Mouse (Mus musculus): ENCODE data around the gene Bfsp2. TPM values are rescaled to one million over a fixed set of nuclear protein-coding genes. Genes with fewer than 3 reads are reported as not detected.

Bfsp2 gene
- 2.1 and 2.2 TPM in 2 replicates for polyA plus RNA-seq (2016; fragmentation: Nextera tagmentation; extraction: Ambion mirVana)

GRCm38 (mm10) chr9:103480044-103480576 lies at the start of gene Bfsp2:
TSS of gene Bfsp2 (minus strand) at chr9:103480420.
- Histone ChIP-seq H3K9ac (0 out of 2 replicates have a peak within 1 kb of the TSS, but pooled peaks have one; percentile 8), H3K27me3 (no peaks in the 10 kb centered on the region), H3K4me3 (no peak within 1 kb of the TSS), H3K27ac (peak within 1 kb of the TSS; percentile 55; the same call in 1 of the 2 replicates), H3K4me1 (peaks cover 18% of the 10 kb centered on the region), H3K36me3 (no peaks in the 10 kb centered on the region), H3K4me2 (replicated peaks) (no peak within 1 kb of the TSS), H3K9me3 (replicated peaks) (no peaks in the 10 kb centered on the region)
- WGBS, result 75% methylated on average over 9 of the region's 9 CpGs
- ATAC-seq (ENCODE audit: low FRiP score), result peak; percentile 48; the same call in 1 of the 2 replicates

- H3K36me3 ChIP-seq, result no peaks in the 10 kb centered on the region
- H3K27ac ChIP-seq, result peak overlapping the region; percentile 12; the same call in 1 of the 2 replicates
- peak overlapping the region; percentile 13; the same call in 1 of the 2 replicates for H3K4me2 ChIP-seq (replicated peaks)
- no peaks in the 10 kb centered on the region for H3K27me3 ChIP-seq
- H3K9me3 ChIP-seq (replicated peaks), result no peaks in the 10 kb centered on the region
- no peak overlapping the region for H3K4me3 ChIP-seq
- 17% methylated on average over 10 of the region's 10 CpGs for WGBS
- ATAC-seq (ENCODE audit: low FRiP score), result peak; percentile 68
- no peak overlapping the region for H3K9ac ChIP-seq
- H3K4me1 ChIP-seq, result peaks cover 31% of the 10 kb centered on the region
These were observed 44.9 kb upstream of the Bfsp2 start for GRCm38 (mm10) chr9:103525041-103525537.

DNA sequence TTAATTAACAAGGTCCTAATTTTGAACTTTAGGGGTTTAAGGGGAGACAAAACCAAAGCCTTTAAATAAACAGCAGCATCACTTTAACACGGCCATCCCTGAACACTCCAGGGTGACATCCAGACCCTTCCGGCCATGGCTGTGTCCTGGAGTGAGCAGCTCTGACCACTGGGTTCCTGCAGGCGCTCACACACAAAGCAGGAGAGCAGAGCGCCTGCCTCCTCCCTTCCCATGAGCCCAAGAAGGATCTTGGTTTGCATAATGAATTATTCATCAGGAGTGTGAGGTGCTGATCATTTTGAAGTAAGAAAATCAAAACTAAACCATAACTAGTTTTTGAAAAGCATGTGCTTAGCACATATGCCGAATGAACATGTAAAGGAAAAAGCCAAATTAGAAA lies 44.4 kb upstream of the Bfsp2 start:
- Histone ChIP-seq H3K4me2 (replicated peaks) (no peak overlapping the region), H3K27ac (no peak overlapping the region), H3K4me1 (peaks cover 31% of the 10 kb centered on the region), H3K27me3 (no peaks in the 10 kb centered on the region), H3K4me3 (no peak overlapping the region), H3K9me3 (replicated peaks) (no peaks in the 10 kb centered on the region), H3K9ac (no peak overlapping the region), H3K36me3 (no peaks in the 10 kb centered on the region)
- ATAC-seq (ENCODE audit: low FRiP score), result peak; percentile 75
- WGBS, result 11% methylated on average over 5 of the region's 5 CpGs

GRCm38 (mm10) chr9:103523742-103524403 lies 43.7 kb upstream of the Bfsp2 start:
- H3K27ac ChIP-seq, result no peak overlapping the region
- H3K27me3 ChIP-seq, result no peaks in the 10 kb centered on the region
- no peak overlapping the region for H3K9ac ChIP-seq
- 53% methylated on average over 7 of the region's 7 CpGs for WGBS
- no peaks in the 10 kb centered on the region for H3K9me3 ChIP-seq (replicated peaks)
- no peak overlapping the region for H3K4me3 ChIP-seq
- peaks cover 31% of the 10 kb centered on the region for H3K4me1 ChIP-seq
- 0 out of 2 replicates have a peak, but pooled peaks have one; percentile 36 for ATAC-seq (ENCODE audit: low FRiP score)
- H3K36me3 ChIP-seq, result no peaks in the 10 kb centered on the region
- H3K4me2 ChIP-seq (replicated peaks), result no peak overlapping the region

- 61% methylated on average over 5 of the region's 6 CpGs for WGBS
- no peak for ATAC-seq (ENCODE audit: low FRiP score)
- no peak overlapping the region for H3K9ac ChIP-seq
These were observed 42.8 kb upstream of the Bfsp2 start for GRCm38 (mm10) chr9:103523008-103523407.

DNA sequence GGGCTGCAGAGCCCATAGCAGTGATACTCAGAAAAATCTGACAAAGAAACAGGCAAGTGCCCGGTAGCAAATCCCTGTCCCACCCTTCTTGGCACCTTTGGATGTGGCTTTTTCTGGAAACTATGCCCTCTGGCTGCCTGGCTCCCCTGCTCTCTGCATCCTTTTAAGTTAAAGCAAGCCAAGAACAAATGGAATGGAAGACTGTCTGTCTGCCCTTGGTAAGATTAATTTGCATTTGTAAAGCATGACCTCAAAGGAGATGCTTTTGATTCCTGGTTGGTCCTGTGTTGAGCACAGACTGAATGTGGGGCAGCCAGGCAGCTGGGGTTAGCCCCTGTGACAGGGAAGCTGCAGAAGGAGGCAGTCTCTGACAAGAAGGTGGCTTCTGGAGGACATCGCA lies 33.7 kb upstream of the Bfsp2 start:
- H3K36me3 ChIP-seq, result no peaks in the 10 kb centered on the region
- no peak overlapping the region for H3K9ac ChIP-seq
- 37% methylated on average over 2 of the region's 2 CpGs for WGBS
- no peaks in the 10 kb centered on the region for H3K27me3 ChIP-seq
- H3K4me2 ChIP-seq (replicated peaks), result no peak overlapping the region
- peaks cover 6% of the 10 kb centered on the region; the same call in 1 of the 2 replicates for H3K4me1 ChIP-seq
- H3K27ac ChIP-seq, result no peak overlapping the region
- H3K4me3 ChIP-seq, result no peak overlapping the region
- H3K9me3 ChIP-seq (replicated peaks), result no peaks in the 10 kb centered on the region
- ATAC-seq (ENCODE audit: low FRiP score), result no peak

More at GRCm38 (mm10) chr9:103523008-103523407, 42.8 kb upstream of the Bfsp2 start:
- no peak overlapping the region for H3K4me3 ChIP-seq
- peaks cover 31% of the 10 kb centered on the region for H3K4me1 ChIP-seq
- H3K27me3 ChIP-seq, result no peaks in the 10 kb centered on the region
- H3K4me2 ChIP-seq (replicated peaks), result no peak overlapping the region
- H3K36me3 ChIP-seq, result no peaks in the 10 kb centered on the region
- H3K9me3 ChIP-seq (replicated peaks), result no peaks in the 10 kb centered on the region
- H3K27ac ChIP-seq, result no peak overlapping the region

GRCm38 (mm10) chr9:103512257-103512656 lies 32.0 kb upstream of the Bfsp2 start:
- no peak overlapping the region for H3K27ac ChIP-seq
- no peak overlapping the region for H3K9ac ChIP-seq
- ATAC-seq (ENCODE audit: low FRiP score), result no peak
- H3K9me3 ChIP-seq (replicated peaks), result no peaks in the 10 kb centered on the region
- H3K4me2 ChIP-seq (replicated peaks), result no peak overlapping the region
- WGBS, result 63% methylated on average over 6 of the region's 6 CpGs
- no peak overlapping the region for H3K4me3 ChIP-seq
- peaks cover 6% of the 10 kb centered on the region; the same call in 1 of the 2 replicates for H3K4me1 ChIP-seq
- no peaks in the 10 kb centered on the region for H3K27me3 ChIP-seq
- no peaks in the 10 kb centered on the region for H3K36me3 ChIP-seq

GRCm38 (mm10) chr9:103506968-103507584 lies 26.9 kb upstream of the Bfsp2 start:
- WGBS, result 81% methylated on average over 7 of the region's 7 CpGs
- H3K27ac ChIP-seq, result no peak overlapping the region

DNA sequence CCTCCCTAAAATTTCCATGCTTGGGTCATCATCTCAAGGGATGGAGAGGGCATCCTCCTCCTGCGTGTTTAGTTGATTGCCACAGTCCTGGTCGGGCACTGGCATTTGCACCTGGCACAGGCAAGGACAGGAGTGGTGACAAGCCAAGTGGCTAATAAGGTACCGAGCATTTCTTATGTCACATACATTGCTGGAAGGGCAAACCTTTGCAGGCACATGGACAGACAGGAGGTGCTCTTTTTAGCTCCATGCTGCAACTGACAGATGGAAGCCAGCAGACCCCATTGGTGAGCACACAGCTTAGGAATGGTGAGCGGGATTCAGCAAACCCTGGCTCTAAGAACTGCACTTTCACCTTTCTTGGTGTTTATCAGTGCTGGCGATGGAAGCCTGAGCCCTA lies 24.8 kb upstream of the Bfsp2 start:
- H3K36me3 ChIP-seq, result no peaks in the 10 kb centered on the region
- no peak overlapping the region for H3K9ac ChIP-seq
- H3K27ac ChIP-seq, result peak overlapping the region; percentile 55
- ATAC-seq (ENCODE audit: low FRiP score), result peak; percentile 47
- no peaks in the 10 kb centered on the region for H3K9me3 ChIP-seq (replicated peaks)
- H3K4me2 ChIP-seq (replicated peaks), result no peak overlapping the region
- H3K27me3 ChIP-seq, result peaks cover 4% of the 10 kb centered on the region
- H3K4me1 ChIP-seq, result peaks cover 31% of the 10 kb centered on the region
- H3K4me3 ChIP-seq, result no peak overlapping the region
- 50% methylated on average over 5 of the region's 5 CpGs for WGBS

More at GRCm38 (mm10) chr9:103506968-103507584, 26.9 kb upstream of the Bfsp2 start:
- no peak for ATAC-seq (ENCODE audit: low FRiP score)
- H3K36me3 ChIP-seq, result no peaks in the 10 kb centered on the region
- no peaks in the 10 kb centered on the region; the same call in 1 of the 2 replicates for H3K27me3 ChIP-seq
- H3K9ac ChIP-seq, result no peak overlapping the region
- no peak overlapping the region for H3K4me2 ChIP-seq (replicated peaks)
- peaks cover 21% of the 10 kb centered on the region for H3K4me1 ChIP-seq
- H3K4me3 ChIP-seq, result no peak overlapping the region
- H3K9me3 ChIP-seq (replicated peaks), result no peaks in the 10 kb centered on the region

- H3K27ac ChIP-seq, result peak overlapping the region; percentile 53
- 34% methylated on average over 1 of the region's 1 CpGs for WGBS
- no peaks in the 10 kb centered on the region for H3K36me3 ChIP-seq
- H3K27me3 ChIP-seq, result peaks cover 8% of the 10 kb centered on the region
- H3K4me3 ChIP-seq, result no peak overlapping the region
- H3K9me3 ChIP-seq (replicated peaks), result no peaks in the 10 kb centered on the region
- H3K9ac ChIP-seq, result no peak overlapping the region
- H3K4me2 ChIP-seq (replicated peaks), result no peak overlapping the region
- ATAC-seq (ENCODE audit: low FRiP score), result peak; percentile 92
- H3K4me1 ChIP-seq, result peaks cover 35% of the 10 kb centered on the region
These were observed 24.4 kb upstream of the Bfsp2 start for GRCm38 (mm10) chr9:103504646-103505045.

GRCm38 (mm10) chr9:103503586-103504298 lies 23.5 kb upstream of the Bfsp2 start:
- H3K27ac ChIP-seq, result peak overlapping the region; percentile 53
- no peak for ATAC-seq (ENCODE audit: low FRiP score)
- H3K4me3 ChIP-seq, result no peak overlapping the region
- peaks cover 17% of the 10 kb centered on the region for H3K27me3 ChIP-seq
- H3K4me2 ChIP-seq (replicated peaks), result no peak overlapping the region
- 0 out of 2 replicates have a peak, but pooled peaks cover 7% of the 10 kb centered on the region for H3K36me3 ChIP-seq
- H3K4me1 ChIP-seq, result peaks cover 37% of the 10 kb centered on the region
- WGBS, result 86% methylated on average over 3 of the region's 3 CpGs
- H3K9ac ChIP-seq, result no peak overlapping the region
- H3K9me3 ChIP-seq (replicated peaks), result no peaks in the 10 kb centered on the region

- Histone ChIP-seq H3K9me3 (replicated peaks) (no peaks in the 10 kb centered on the region), H3K27ac (no peak overlapping the region), H3K36me3 (0 out of 2 replicates have a peak, but pooled peaks cover 7% of the 10 kb centered on the region), H3K27me3 (peaks cover 27% of the 10 kb centered on the region), H3K4me1 (peaks cover 37% of the 10 kb centered on the region), H3K9ac (no peak overlapping the region), H3K4me2 (replicated peaks) (no peak overlapping the region), H3K4me3 (no peak overlapping the region)
- 69% methylated on average over 2 of the region's 2 CpGs for WGBS
- ATAC-seq (ENCODE audit: low FRiP score), result no peak
These were observed 22.4 kb upstream of the Bfsp2 start for GRCm38 (mm10) chr9:103502655-103503054.

Measured in hindbrain, embryonic 12.5 days (tissue).